Mouse (Mus musculus) fat pad, adult 2 months (tissue): ENCODE results near the gene Baiap3.

ENCODE experiments used
- DNase-seq: peaks from one replicate; pipeline ENCODE4 v3.0.0-alpha.2; 2011; ENCODE audit warnings: low read depth, low spot score; ENCODE audit errors: extremely low read depth

The Baiap3 gene

DNA sequence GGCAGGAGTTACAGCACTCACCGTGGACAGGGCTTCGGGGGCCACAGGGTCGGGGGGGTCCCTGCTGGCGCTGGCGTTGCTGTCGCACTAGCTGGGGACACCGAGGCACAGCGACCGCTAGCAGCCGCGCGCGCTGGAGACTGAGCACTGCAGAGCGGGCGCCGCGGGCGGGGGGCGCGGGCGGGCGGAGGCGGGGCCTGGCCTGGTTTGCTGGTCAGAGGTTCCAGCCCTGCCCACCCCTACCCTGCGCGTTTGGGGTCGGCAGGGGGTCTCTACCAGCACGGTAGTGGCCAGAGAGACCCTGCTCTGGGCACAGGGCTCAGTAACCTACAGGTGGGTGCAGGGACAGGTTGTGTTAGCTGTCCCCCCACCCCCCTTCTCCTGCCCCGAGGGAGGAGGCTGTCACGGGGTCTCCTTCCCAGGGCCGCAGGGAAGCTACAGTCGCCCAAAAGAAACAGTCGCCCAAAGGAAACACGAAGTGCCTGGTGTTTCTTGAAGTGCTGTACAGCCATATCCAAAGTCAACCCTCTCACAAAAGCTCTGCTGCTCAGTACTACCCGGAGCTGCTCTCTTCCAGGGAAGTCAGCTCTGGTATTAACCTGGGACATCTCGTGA is at the start of gene Baiap3:
Gene Baiap3, minus strand, starts transcription at position 225 of the 615 bp plus-strand sequence.
- DNase-seq: no peak

DNA sequence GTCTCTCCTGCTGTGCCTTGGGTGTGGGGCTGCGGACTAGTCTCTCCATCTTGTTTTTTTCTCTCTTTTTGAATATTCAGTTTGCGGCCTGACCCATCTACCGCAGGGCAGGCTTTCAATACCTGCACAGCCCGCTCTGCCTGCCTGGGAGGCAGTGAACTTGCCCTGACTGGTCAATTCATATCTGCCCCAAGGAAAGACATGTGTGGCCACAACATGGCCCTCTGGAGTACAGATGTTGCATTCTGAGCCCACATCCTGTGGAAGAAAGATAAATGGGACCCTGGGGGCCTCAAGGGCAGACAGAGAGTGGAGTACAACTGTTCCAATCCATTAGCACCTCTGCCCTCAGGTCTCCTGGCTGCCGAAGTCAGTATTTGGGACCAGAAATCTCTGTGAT is 41.9 kb upstream of the Baiap3 start, which contains the start of gene Prss34:
Gene Prss34, plus strand, starts transcription at position 301 of the 400 bp plus-strand sequence.
- no peak for DNase-seq

DNA sequence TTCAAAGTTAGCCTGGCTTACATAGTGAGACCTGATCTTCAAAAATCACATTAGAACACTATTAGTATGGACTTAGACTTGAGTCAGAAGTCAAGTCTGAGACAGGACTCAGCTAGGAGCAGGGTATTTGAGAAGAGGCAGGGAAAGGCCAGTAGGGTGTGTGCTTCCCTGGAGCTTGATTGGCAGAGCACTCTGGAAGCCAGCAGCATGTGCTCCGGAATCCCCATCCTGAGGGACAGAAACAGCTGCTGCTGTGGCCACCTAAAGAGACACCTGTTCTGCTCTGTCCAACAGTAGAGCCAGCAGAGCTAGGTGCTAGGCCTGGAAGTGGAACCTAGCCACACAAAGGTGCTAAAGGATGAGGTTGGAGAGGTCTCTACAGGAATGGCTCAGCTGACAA is 37.9 kb upstream of the Baiap3 start:
- no peak for DNase-seq

DNA sequence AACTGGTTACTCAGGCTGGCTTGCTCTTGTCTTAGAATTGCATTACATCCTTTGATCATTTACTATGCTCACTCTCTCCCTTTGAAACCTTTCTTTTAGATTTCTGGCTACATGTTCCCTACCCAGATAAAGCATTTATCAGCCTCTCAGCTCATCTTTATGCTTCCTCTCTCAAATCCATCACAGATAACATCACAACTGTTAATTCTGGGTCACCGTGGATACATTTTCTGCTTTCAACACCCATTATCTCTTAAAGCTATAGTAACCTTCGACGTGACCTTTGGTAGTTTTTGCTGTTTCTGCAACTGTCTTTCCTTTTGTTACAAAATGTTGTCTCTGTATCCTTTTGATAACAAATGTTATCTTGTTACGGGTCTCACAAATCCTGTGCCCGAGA is 37.3 kb upstream of the Baiap3 start:
- DNase-seq: no peak

DNA sequence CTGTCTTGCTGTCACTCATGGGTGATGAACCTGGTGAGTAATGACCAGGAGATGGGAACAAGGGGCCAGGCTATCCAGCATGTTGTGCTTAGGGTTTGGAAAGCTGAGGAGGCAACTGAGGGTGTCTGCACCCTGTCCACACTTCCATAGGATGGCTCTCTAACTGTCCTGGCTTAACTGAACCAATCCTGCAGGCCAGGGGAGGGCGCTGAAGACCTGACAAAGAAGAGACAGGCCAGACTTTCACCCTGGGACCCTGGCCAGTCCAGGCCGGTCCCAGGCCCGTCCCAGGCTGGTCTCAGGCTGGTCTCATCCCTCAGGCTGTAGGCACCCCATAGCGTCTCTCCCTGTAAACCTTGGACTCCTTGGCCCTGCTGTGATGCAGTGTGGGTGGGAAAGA is 34.2 kb upstream of the Baiap3 start:
- no peak for DNase-seq

DNA sequence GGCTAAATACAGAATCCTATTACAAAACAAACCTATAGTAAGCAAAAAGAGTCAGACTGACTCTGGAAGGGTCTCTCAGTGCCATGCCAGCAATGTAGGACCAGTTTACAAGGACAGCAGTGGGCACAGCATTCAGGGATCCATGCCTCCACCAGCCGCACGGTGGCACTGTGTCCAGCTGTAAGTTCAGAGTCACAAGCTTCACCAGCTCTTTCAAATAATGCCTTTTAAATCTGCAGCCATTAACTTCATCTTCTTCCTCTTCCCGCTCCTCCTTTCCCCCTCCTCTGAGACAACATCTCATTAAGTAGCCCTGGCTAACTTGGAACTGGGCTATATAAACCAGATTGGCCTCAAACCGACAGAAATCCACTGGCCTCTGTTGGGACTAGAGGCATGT is 32.7 kb upstream of the Baiap3 start:
- DNase-seq: no peak

DNA sequence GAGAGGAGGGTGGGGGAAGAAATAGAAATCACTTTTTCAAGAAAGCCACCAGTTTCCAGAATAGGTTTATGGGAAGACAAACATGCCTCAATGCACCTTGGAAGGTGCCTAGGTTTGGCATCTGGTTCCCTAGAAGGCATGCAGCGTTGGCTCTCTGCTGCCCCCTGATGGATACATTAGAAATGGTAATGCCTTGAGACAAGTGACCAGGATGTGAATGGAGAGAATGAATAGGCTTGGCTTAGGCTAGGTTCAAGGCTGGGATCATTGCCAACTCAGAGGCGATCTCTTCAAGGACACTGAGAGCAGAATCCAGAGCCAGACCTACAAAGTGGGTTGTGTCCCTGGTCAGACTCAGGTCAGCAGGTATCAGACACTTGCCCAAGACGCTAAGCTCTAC is 28.9 kb upstream of the Baiap3 start:
- no peak for DNase-seq

DNA sequence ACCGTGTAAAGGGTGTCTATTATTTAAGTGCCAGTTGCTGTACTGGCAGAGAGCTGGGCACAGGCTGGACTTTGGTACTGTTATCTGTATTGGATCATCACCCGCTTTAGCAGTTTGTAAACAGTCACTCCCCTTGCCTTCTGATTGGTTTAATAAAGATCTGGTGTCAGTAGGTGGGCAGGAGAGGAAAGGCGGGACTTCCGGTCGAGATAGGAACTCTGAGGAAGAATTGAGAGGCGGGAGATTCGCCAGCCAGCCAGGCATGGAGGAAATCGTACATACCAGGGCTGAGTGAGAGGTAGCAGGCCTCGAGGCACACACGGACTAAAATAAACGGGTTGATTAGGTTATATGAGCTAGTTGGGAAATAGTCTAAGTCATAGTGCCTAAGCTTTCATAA is 26.0 kb upstream of the Baiap3 start:
- no peak for DNase-seq

DNA sequence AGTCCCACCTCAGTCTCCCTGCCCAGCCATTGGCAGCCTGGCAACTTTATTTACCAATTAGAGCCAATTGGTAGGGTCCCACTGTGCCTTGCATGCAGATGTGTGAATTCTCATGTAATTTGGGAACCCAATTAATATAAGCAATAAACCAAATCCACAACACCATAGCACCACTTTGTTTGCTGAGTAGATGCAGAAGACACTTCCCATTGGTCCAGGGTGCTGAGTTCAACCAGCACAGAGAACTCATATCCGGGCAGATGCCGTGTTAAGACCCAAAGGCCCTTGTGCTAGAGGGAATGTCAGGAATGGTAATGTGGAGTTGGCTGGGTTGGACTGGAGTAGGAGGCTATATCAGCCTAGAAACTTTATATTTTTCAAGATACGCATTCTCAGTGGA is 19.7 kb upstream of the Baiap3 start:
- no peak for DNase-seq

DNA sequence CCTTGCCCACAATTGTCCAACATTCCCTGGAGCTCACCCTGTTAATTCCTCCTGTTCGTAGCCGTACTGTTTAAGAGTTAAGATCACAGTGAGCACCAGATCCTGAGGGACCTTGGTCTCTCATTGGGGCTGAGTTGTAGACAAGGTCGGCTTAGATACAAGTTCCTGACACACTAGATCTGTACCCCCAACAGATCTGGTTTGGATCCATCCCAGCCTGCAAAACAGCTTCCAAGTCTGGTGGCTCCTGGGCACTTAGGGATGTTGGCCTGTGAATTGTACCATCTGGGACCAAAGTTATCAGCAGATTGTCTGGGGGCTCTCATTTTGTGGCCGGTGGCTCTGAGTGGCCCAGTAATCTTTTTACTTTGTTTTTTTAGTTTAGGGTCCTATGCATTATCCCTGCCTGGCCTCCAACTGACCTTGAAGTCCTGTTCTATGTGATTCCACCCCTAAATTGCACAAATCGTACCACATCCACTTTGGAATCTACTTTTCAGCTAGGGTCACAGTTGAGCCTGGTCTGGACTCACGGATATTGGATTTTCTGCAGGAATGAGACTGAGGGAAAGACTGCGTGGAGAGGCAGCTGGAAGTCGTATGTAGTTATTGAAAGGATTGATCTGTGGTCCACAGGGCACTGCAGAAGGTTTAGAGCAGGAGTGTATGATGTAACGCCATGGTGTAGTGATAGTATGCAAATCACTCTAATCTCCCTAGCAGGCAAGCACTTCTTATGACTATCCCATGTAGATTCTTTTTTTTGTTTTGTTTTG is 18.6 kb upstream of the Baiap3 start, which contains the start of gene Ube2i:
Gene Ube2i, minus strand, starts transcription at position 52 of the 776 bp plus-strand sequence.
- no peak for DNase-seq

DNA sequence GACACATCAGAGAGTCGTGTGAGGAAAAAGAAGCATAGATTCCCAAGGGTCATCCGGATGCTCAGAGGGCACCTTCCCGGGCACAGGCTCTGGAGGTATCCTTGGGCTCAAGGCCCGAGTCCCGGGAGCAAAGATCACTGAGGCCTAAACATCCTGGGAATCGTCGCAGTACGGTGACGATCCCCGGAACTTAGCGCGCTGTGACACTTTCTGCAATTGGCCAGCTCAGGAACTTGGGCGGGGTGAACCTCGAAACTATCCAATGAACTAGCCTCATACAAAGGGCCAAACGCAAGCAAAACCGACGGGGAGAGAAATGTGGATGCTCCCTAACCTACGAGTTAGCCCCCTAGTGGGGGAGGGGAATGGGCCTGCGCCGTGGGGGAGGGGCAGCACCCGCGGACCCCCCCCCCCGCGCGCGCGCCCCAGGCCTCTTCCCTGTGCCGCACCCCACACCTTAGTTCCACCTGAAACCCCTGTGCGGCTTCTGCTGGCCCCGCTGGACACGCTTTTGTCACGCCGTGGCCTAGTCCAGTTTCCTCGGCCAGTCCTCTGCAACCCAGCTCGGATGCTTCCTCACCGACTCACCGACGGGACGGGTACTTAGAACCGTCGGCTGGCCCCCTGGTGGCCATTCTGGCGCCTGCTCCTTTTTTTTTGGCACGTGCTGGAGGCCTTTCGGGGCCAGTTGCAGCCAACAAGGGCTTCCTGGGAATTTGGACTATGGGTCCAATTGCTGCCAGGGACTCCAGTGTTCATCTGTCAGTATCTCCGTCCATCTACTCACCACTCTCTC is 17.7 kb upstream of the Baiap3 start:
- DNase-seq: peak; percentile 90

DNA sequence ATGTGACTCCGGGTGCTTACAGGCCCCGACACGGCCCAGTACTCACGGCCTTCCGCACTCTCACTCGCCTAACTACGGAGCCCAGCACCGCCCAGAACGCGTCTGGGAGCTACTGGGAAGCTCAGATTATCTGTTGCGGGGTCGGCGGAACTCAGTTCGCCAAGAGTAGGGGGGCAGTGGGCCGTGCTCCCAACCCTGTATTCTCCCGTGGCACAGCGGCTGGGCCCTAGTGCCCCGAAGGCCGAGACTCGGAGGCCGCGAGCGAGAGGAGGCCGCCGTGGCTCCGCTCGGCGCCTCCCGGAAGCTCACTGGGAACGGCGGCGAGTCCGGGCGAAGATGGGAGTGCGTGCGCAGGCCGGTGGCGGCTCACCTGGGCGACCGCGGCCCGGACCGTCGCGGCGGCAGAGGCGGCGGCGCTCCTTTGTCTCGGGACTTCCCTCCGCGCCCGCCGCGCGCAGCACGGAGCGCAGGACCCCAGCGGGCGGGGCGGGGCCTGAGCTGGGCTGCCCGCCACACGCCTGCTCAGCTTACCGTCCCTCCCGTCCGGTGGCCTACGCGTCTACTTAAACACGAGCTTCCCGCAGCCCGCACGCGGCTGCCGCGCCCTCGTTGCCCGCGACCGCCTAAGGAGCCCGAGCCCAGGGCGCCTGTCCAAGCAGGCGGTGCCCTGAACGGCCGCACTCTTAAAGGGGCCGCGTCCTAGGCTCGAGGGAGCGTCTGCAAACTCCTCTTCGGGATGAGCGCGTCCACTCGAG is 17.0 kb upstream of the Baiap3 start:
- DNase-seq: peak; percentile 54

DNA sequence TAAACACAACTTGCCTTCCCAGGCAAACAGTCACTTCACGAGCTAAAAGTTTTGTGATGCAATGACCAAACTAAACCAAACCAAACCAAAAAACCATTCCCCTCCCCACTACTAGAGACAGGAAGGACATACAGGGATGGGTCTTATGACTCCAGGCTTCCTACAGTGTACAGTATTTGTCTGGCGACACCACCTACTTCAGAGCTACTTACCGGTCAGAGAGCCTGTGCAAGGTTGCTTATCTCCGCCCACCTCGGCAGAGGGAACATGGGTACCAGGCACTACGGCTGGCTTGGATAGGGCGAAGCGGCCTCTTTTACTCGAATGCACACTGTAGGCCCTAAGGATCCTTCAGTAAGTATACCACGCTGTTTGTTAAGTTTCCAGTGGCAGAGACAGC is 16.2 kb upstream of the Baiap3 start:
- no peak for DNase-seq

DNA sequence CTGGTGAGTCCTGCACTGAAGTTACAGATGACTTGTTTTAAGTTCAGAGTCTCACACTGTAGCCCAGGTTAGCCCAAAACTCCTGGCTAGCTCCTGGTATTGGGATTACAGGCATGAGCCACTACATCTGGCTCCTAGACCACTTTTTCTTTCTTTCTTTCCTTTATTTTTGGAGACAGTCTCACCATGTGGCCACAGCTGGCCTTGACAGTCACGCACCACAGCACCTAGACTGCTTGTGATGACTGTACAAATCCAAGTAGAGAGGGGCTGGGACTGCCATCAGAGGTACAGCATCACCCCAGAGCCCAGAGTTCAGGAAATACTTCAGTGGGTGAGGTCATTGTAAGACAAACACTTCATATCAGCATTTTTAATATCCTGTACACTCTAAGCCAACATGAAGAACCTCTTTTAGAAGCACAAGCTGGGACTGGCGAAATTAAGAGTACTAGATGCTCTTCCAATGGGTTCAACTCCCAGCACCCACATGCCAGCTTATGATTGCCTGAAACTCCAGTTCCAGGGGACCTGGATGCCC is 14.7 kb upstream of the Baiap3 start:
- no peak for DNase-seq

DNA sequence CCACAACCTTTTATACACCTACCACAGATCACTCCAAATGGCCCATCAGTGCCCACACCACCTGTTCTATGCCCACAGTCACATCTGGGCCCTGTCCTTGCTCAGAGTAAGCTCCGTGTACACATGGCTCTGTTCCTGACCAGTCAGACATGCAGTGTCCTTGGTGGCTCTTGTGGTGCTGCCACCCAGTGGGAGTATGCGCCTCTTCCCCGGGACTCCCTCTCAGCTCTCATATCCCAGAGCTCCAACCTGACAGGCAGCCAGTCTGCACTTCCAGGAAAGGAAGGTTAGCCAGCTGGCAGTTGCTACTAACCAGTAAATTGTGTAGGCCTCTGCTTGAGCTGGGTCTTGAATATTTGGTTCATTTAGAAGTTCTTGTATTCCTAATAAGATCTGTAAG is 8.3 kb upstream of the Baiap3 start:
- DNase-seq: no peak

DNA sequence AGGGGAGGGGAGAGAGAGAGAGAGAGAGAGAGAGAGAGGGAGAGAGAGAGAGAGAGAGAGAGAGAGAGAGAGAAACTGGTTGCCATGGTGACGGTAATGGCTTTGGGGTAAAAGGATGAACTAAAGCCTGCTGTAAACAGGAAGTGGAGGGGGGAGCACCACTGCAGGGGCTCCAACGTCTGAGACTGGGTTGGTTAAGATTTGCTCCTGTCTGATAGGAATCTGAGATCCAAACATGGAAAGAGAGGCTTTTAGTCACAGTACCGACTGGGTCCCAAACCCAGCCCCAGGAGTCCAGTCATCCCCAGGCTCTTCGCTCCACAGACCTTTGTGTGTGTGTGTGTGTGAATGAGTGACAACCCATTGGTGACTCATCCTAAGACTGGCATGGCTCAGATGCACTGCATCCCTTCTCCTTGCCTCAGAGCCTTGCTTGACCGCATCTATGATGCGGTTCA is 1.7 kb upstream of the Baiap3 start:
- no peak for DNase-seq

DNA sequence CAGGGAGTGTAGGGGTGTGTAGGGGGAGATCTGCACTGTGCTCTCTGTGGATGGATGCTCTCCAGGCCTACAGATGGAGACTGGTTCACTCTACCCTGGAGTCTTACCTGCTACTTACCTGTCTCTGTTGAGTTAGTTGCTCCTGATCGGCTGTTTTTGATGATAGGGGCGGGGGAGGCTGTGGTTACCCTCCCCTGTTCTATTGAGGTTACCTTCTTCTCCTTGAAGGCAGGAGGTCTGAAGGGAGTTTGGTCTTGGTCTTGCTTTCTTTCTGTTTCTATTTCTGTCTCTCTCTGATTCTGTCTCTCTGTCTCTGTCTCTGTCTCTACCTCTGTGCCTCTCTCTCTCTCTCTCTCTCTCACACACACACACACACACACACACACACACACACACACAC is 1.1 kb downstream of the Baiap3 start:
- DNase-seq: no peak

DNA sequence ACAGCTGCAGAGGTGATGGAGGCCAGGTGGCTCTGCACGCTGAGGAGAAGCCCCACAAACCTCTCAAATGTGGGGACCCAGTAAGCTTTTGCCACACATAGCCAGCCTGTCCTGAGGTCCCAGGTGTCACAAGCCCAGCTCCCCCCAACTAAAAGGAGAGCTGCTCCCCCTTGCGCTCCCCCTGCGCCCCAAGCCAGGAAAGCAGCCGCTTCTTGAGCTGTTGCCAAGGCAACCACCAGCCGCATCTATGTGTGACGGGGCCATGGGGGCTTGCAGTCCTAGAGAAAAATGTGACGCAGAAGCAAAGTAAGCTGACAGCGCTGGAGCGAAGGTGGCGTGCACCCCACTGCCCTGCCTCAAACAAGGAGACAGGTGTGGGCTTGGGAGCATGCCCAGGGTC is 2.4 kb downstream of the Baiap3 start:
- no peak for DNase-seq

DNA sequence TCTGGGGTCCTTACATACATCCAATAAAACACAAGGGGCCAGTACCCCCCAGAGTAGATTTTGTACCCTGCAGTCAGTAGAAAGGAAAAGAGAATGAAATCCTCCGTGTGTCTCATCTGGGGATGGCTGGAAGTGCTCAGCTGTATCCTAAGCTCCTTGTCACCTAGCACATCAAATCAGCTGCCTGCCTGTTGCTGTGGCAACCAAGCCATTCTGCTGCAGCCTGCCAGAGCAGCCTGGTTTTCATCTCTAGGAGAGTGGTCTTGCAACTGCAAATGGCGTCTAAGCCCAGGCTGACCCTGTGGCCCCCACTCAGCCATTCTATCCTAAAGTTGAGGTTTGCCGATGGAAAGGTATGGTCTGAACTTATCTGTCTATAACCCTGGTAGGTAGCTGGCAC is 3.5 kb downstream of the Baiap3 start:
- DNase-seq: no peak

DNA sequence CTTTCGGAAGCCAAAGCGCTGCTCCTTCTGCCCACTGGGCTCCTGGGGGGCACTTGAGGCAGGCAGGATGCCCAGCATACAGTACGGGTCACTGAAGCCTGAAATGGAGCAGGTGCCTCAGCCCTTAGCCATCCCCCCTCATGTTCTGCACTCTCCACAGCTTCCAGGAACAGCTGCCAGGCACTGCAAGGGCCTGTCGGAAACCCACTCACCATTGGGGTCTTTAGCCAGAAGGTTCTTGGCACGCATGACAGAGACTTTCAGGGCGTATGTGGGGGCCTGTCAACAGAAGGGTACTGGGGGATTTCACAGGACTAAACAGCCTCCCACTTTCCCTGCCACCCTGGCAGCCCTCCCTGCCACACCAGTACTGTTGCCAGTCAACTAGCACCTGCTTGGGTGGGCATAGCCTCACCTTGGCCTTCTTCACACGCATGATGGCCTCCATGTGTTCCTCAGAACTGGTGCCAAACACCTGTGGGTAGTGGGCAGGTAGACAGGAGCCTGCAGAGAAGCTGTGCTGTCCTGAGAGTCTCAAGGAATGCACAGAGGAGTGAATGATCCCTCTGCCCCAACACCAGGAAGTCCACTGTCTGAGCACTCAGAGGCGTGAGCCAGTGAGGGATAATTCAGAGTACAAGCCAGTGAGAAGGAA is 5.9 kb downstream of the Baiap3 start:
- no peak for DNase-seq
